Mouse (Mus musculus) heart, postnatal 14 days (tissue): ENCODE results near the gene Fbxw18. TPM values are rescaled to one million over a fixed set of nuclear protein-coding genes. Genes with fewer than 3 reads are reported as not detected.
A peak's percentile ranks its signal among the peaks of the same experiment; 100 is the strongest.
"Not testable (repeated sequence)": the region's sequence is repeated elsewhere in the genome, so short reads cannot be mapped to it uniquely, and the experiment has no call there.

Experiments
- DNase-seq, 2 experiments: peaks; one replicate each; pipeline ENCODE4 v3.0.0; 2021 to 2022
- intact Hi-C: fragments of 180-260 bp; cut with DNase I; formaldehyde crosslinking; loops from one replicate; pipeline ENCODE4 v1.15.1; 2025
- long read RNA-seq, 2 experiments: library from polyadenylated mRNA; stranded (forward); transcript quantifications; one replicate each; pipeline ENCODE4 v2.0.0; 2021
- total RNA-seq, 2 experiments: library from RNA; stranded (reverse); gene quantifications; 2 replicates each; pipeline ENCODE4 v1.2.3; 2021

Gene Fbxw18
- not detected for total RNA-seq
- long read RNA-seq, experiment 1: 0 reads
- long read RNA-seq, experiment 2: 0 reads

GRCm38 (mm10) chr9:109702600-109702999 is at the start of gene Fbxw18:
Fbxw18 (minus strand) TSS chr9:109702700.
- DNase-seq: not testable (repeated sequence)

GRCm38 (mm10) chr9:109745989-109746388 is 43.5 kb upstream of the Fbxw18 start, which contains the start of gene Fbxw26:
Fbxw26 (minus strand) TSS chr9:109746089.
- intact Hi-C loops, DNase-seq: not testable (repeated sequence)

More at GRCm38 (mm10) chr9:109702600-109702999, at the start of gene Fbxw18:
- intact Hi-C loops: not testable (repeated sequence)

GRCm38 (mm10) chr9:109685299-109685698 is 17.2 kb downstream of the Fbxw18 start:
- peak; percentile 49 to 74 for DNase-seq
- intact Hi-C loops: loop anchor here (5.0 kb wide), 1 partner anchor 177 kb away; no protein-coding TSS in a partner anchor

DNA sequence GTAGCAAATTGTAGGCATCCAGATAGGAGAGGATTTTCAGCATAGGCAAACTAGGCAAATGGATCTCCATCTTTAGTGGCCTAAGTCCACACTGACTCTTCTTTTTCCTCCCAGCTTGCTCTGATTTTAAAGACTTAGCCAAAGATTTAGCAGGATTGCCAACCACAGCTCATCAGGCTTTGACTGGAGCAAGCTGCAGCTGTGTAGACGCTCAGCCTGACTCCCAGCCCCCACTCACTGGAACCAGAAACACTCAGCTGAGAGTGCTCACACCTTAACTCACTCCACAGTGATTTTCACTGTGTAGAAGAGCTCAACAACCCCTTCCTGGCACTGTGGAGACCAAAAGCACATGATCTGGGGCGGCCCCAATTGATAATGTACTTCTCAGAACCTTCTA is 37.9 kb downstream of the Fbxw18 start, which contains the start of gene Fbxw25:
Gene Fbxw25, minus strand, starts transcription at position 101 of the 400 bp plus-strand sequence.
- DNase-seq, intact Hi-C loops: not testable (repeated sequence)

Other genes with a start within 250 kb of the Fbxw18 start
- gene Fbxw19, start 206.8 kb downstream of the Fbxw18 start, total RNA-seq: not detected
- not detected for gene Fbxw15, start 134.4 kb downstream of the Fbxw18 start, total RNA-seq
- gene Fbxw24, start 76.6 kb downstream of the Fbxw18 start, total RNA-seq: not detected
- gene Fbxw25, start 38.0 kb downstream of the Fbxw18 start, total RNA-seq: not detected
- gene Fbxw26, start 43.4 kb upstream of the Fbxw18 start, total RNA-seq: not detected
- gene Fbxw27, start 88.0 kb upstream of the Fbxw18 start, total RNA-seq: not detected
- not detected for gene Spink8, start 109.6 kb upstream of the Fbxw18 start, total RNA-seq
- 10 to 100 TPM; 16.0 to 16.4 TPM for gene Nme6, start 130.0 kb upstream of the Fbxw18 start, total RNA-seq
- gene Camp, start 146.9 kb upstream of the Fbxw18 start, total RNA-seq: under 1 TPM in 1 of 2 experiments, not detected in 1; 0.61 TPM
- 1 to 10 TPM; 5.7 to 6.1 TPM for gene Cdc25a, start 172.9 kb upstream of the Fbxw18 start, total RNA-seq
- gene Map4, start 228.8 kb upstream of the Fbxw18 start, total RNA-seq: 100 to 1,000 TPM; 252 to 276 TPM